Mouse (Mus musculus): ENCODE results near the gene Plekha5.
"Not testable (repeated sequence)": the region's sequence is repeated elsewhere in the genome, so short reads cannot be mapped to it uniquely, and the experiment has no call there.

Gene Plekha5

GRCm38 (mm10) chr6:140489570-140489969 lies 65.7 kb downstream of the Plekha5 start:
- no peak for DNase-seq (ENCODE audit: inconsistent ontology term)

- DNase-seq (ENCODE audit: inconsistent ontology term): no peak
Measured at GRCm38 (mm10) chr6:140490220-140490619, 66.4 kb downstream of the Plekha5 start.

GRCm38 (mm10) chr6:140490921-140491537 lies 67.2 kb downstream of the Plekha5 start:
- DNase-seq (ENCODE audit: inconsistent ontology term): peak; percentile 53

- DNase-seq (ENCODE audit: inconsistent ontology term): no peak
Measured at GRCm38 (mm10) chr6:140492043-140492442, 68.2 kb downstream of the Plekha5 start.

- DNase-seq (ENCODE audit: inconsistent ontology term): no peak
Measured at GRCm38 (mm10) chr6:140498074-140498473, 74.2 kb downstream of the Plekha5 start.

- no peak for DNase-seq (ENCODE audit: inconsistent ontology term)
Measured at GRCm38 (mm10) chr6:140498958-140499357, 75.1 kb downstream of the Plekha5 start.

GRCm38 (mm10) chr6:140500829-140501228 lies 77.0 kb downstream of the Plekha5 start:
- DNase-seq (ENCODE audit: inconsistent ontology term): not testable (repeated sequence)

GRCm38 (mm10) chr6:140501841-140502240 lies 78.0 kb downstream of the Plekha5 start:
- no peak for DNase-seq (ENCODE audit: inconsistent ontology term)

- DNase-seq (ENCODE audit: inconsistent ontology term): no peak
Measured at GRCm38 (mm10) chr6:140504796-140505195, 80.9 kb downstream of the Plekha5 start.

GRCm38 (mm10) chr6:140507605-140508004 lies 83.8 kb downstream of the Plekha5 start:
- DNase-seq (ENCODE audit: inconsistent ontology term): no peak

GRCm38 (mm10) chr6:140508475-140509150 lies 84.8 kb downstream of the Plekha5 start:
- DNase-seq (ENCODE audit: inconsistent ontology term): no peak

GRCm38 (mm10) chr6:140509151-140509530 lies 85.3 kb downstream of the Plekha5 start:
- DNase-seq (ENCODE audit: inconsistent ontology term): peak; percentile 18

GRCm38 (mm10) chr6:140512016-140512415 lies 88.2 kb downstream of the Plekha5 start:
- peak; percentile 67 for DNase-seq (ENCODE audit: inconsistent ontology term)

GRCm38 (mm10) chr6:140512427-140512826 lies 88.6 kb downstream of the Plekha5 start:
- DNase-seq (ENCODE audit: inconsistent ontology term): no peak

- DNase-seq (ENCODE audit: inconsistent ontology term): peak; percentile 64
Measured at GRCm38 (mm10) chr6:140514205-140515110, 90.6 kb downstream of the Plekha5 start.

- DNase-seq (ENCODE audit: inconsistent ontology term): no peak
Measured at GRCm38 (mm10) chr6:140515550-140515949, 91.7 kb downstream of the Plekha5 start.

GRCm38 (mm10) chr6:140516202-140516601 lies 92.3 kb downstream of the Plekha5 start:
- peak; percentile 31 for DNase-seq (ENCODE audit: inconsistent ontology term)

GRCm38 (mm10) chr6:140517188-140517587 lies 93.3 kb downstream of the Plekha5 start:
- DNase-seq (ENCODE audit: inconsistent ontology term): no peak

GRCm38 (mm10) chr6:140519019-140519418 lies 95.2 kb downstream of the Plekha5 start:
- DNase-seq (ENCODE audit: inconsistent ontology term): no peak

GRCm38 (mm10) chr6:140519488-140520159 lies 95.8 kb downstream of the Plekha5 start:
- DNase-seq (ENCODE audit: inconsistent ontology term): no peak

GRCm38 (mm10) chr6:140520961-140521360 lies 97.1 kb downstream of the Plekha5 start:
- DNase-seq (ENCODE audit: inconsistent ontology term): no peak

GRCm38 (mm10) chr6:140521832-140522231 lies 98.0 kb downstream of the Plekha5 start:
- no peak for DNase-seq (ENCODE audit: inconsistent ontology term)
